Mouse (Mus musculus) stomach, embryonic 15.5 days (tissue): ENCODE data around the gene Slc34a3. TPM values are rescaled to one million over a fixed set of nuclear protein-coding genes. Genes with fewer than 3 reads are reported as not detected.

Source experiments
- ATAC-seq: fragments of 200-750 bp; cut with Nextera tagmentation; 2 replicates; pipeline ENCODE4 v1.8.0; 2017; ENCODE audit warnings: low read depth, moderate number of reproducible peaks, moderate TSS enrichment; ENCODE audit not compliant: insufficient read depth, low FRiP score
- H3K27ac ChIP-seq: fragments of 300-500 bp; sonication (generic); 2 replicates; pipeline ENCODE4 v1.5.1; 2015; ENCODE audit warnings: mild to moderate bottlenecking, inconsistent platforms
- H3K27me3 ChIP-seq: fragments of 300-500 bp; sonication (generic); replicated peaks from 2 replicates; pipeline ENCODE4 v1.6.1; 2015; ENCODE audit warnings: inconsistent platforms
- H3K36me3 ChIP-seq: fragments of 300-500 bp; sonication (generic); 2 replicates; pipeline ENCODE4 v1.6.1; 2015; ENCODE audit warnings: inconsistent platforms
- H3K4me1 ChIP-seq: fragments of 300-500 bp; sonication (generic); 2 replicates; pipeline ENCODE4 v1.6.1; 2015; ENCODE audit warnings: inconsistent platforms
- H3K4me2 ChIP-seq: fragments of 300-500 bp; sonication (generic); 2 replicates; pipeline ENCODE4 v1.6.1; 2015; ENCODE audit warnings: mild to moderate bottlenecking, inconsistent platforms
- H3K4me3 ChIP-seq: fragments of 300-500 bp; sonication (generic); replicated peaks from 2 replicates; pipeline ENCODE4 v1.5.1; 2015; ENCODE audit warnings: inconsistent platforms
- H3K9ac ChIP-seq: fragments of 300-500 bp; sonication (generic); 2 replicates; pipeline ENCODE4 v1.6.1; 2015; ENCODE audit warnings: inconsistent platforms
- H3K9me3 ChIP-seq: fragments of 300-500 bp; sonication (generic); 2 replicates; pipeline ENCODE4 v1.6.1; 2016; ENCODE audit warnings: inconsistent platforms
- WGBS: fragments of 180-500 bp; shearing (Covaris S2); methylation state at CpG from one replicate; pipeline ENCODE4 v1.1.7; 2015; 5-methylcytosine and 5-hydroxymethylcytosine counted together
- polyA plus RNA-seq: library from polyadenylated mRNA; unstranded; fragments of >200 nt; fragmentation: Nextera tagmentation; extraction: Ambion mirVana; gene quantifications from 2 replicates; pipeline ENCODE4 v1.2.1, GENCODE M21; 2015

Gene Slc34a3
- polyA plus RNA-seq, 1 experiment from 2014 or later, result 0.65 TPM

GRCm38 (mm10) chr2:25200631-25201030 is 33.5 kb downstream of the Slc34a3 start:
- Histone ChIP-seq H3K9ac (no peak overlapping the region), H3K36me3 (peaks cover 58% of the 10 kb centered on the region), H3K27ac (no peak overlapping the region), H3K4me1 (0 out of 2 replicates have a peak, but pooled peaks cover 3% of the 10 kb centered on the region), H3K27me3 (no peaks in the 10 kb centered on the region), H3K4me3 (no peak overlapping the region), H3K9me3 (no peaks in the 10 kb centered on the region), H3K4me2 (no peak overlapping the region)
- no peak for ATAC-seq
- WGBS, result 90% methylated on average over 2 of the region's 2 CpGs

- no peak overlapping the region for H3K4me3 ChIP-seq
- H3K36me3 ChIP-seq, result peaks cover 34% of the 10 kb centered on the region
- 0 out of 2 replicates have a peak, but pooled peaks cover 4% of the 10 kb centered on the region for H3K27me3 ChIP-seq
- peaks cover 29% of the 10 kb centered on the region for H3K4me1 ChIP-seq
- H3K9me3 ChIP-seq, result no peaks in the 10 kb centered on the region
- H3K4me2 ChIP-seq, result no peak overlapping the region
- no peak for ATAC-seq
- H3K9ac ChIP-seq, result no peak overlapping the region
- H3K27ac ChIP-seq, result 0 out of 2 replicates have a peak overlapping the region, but pooled peaks have one; percentile 90
Observed at GRCm38 (mm10) chr2:25197946-25198345, 36.2 kb downstream of the Slc34a3 start.

DNA sequence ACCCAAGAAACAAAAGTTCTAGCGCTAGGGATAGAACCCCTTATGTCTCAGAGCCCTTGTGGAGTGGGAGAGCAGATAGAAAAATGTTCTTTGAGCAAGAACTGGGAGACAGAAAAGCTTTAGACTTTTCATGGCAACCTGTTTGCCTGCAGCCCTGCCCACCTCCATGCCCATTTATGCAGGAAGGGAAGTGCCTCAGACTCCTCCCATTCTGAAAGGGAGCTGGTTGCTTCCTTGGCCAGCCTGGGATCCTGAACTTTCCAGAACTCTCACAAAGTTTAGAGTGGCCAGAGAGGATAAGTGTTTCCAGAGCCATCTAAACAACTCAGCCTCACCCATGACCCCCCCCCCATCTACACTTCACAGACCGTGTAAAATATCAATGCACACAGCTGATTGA is 37.0 kb downstream of the Slc34a3 start:
- H3K4me2 ChIP-seq, result peak overlapping the region; percentile 66
- H3K4me3 ChIP-seq, result peak overlapping the region; percentile 43; the same call in 1 of the 2 replicates
- WGBS, result 22% methylated on average over 2 of the region's 2 CpGs
- 0 out of 2 replicates have a peak overlapping the region, but pooled peaks have one; percentile 4 for H3K9ac ChIP-seq
- no peak for ATAC-seq
- H3K4me1 ChIP-seq, result peaks cover 29% of the 10 kb centered on the region
- H3K27me3 ChIP-seq, result 0 out of 2 replicates have a peak, but pooled peaks cover 4% of the 10 kb centered on the region
- H3K9me3 ChIP-seq, result no peaks in the 10 kb centered on the region
- H3K27ac ChIP-seq, result peak overlapping the region; percentile 90
- H3K36me3 ChIP-seq, result peaks cover 26% of the 10 kb centered on the region

DNA sequence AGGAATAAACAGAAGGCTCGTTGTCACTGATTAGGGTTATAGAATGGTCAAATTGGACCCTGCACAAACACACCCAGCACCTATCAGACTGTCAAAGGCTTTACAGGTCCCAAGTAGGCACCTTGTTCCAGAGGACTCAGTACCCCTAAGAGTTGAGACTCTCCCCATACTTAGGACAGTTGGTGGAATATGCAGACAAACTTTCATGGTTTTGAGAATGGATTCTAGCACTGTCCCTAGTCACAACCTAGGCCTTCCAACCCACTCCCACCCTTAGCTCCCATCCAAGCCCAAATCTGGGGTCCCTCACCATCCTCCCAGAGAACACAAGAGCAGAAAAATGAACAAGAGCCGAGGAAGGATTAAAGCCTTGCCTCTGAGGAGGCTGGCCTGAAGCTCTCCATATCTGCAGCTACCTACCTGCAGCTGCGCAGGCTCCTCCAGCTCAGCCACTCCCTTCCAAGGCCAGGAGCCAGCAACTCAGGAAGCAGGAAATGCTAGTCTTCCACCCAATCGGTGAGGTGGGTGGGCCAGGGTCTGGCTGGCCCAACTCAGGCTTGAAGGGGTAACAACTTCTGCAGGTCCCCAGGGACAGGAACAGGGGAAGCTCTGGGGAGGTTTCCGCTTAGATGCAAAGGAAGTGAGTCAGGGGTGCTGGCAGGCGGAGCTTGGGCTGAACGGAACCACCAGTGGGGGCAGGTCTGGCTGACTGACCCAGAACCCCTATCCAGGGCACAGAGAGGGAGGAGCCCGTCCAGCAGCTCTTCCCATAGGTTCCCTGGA is 37.8 kb downstream of the Slc34a3 start, which contains the start of gene Tor4a:
TSS of gene Tor4a (minus strand) at position 715 of the 783 bp plus-strand sequence.
- peak within 1 kb of the TSS; percentile 24 for H3K9ac ChIP-seq

GRCm38 (mm10) chr2:25195211-25196156 is 38.7 kb downstream of the Slc34a3 start:
- WGBS, result 17% methylated on average over 55 of the region's 55 CpGs
- ATAC-seq, result peak; percentile 21; the same call in 1 of the 2 replicates

More for the DNA sequence above, 37.8 kb downstream of the Slc34a3 start, which contains the start of gene Tor4a:
- Histone ChIP-seq H3K4me1 (peaks cover 29% of the 10 kb centered on the region), H3K27ac (peak within 1 kb of the TSS; percentile 90), H3K4me3 (peak within 1 kb of the TSS; percentile 43), H3K36me3 (peaks cover 18% of the 10 kb centered on the region), H3K9me3 (no peaks in the 10 kb centered on the region), H3K4me2 (peak within 1 kb of the TSS; percentile 66), H3K27me3 (0 out of 2 replicates have a peak, but pooled peaks cover 4% of the 10 kb centered on the region)
- WGBS, result 8% methylated on average over 8 of the region's 8 CpGs
- ATAC-seq, result peak; percentile 85

DNA sequence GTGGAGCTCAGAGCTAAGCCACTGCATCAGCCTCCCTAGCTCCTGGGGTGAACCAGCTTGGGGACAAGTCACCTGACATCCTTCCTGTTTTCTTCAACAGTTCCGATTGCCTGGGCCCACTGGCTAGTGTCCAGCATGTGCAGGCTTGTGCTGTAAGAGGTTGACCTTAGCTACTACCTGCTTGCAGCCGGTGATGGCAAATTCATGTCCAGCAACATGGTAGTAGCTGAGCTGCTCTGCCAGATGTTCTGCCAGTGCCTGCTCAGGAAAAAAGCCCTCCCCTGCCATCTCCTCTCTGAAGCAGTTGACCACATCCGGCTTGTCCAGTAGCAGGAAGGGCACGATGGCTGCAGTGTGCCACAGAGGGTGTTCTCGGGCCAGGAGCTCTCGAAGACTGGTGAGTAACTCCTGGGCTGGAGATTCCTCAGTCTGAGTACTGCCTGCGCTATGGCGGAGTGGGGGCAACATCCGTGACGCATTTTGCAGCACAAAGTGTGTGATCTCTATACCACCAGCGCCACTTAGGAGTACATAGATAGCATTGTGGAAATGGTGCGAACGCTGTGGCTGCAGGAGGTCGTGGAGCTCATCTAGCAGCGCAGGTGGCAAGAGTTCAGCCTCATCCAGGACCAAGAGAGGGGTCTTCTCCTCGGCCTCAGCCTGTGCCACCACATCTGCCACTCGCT is 39.5 kb downstream of the Slc34a3 start:
- 80% methylated on average over 17 of the region's 17 CpGs for WGBS
- peak overlapping the region; percentile 90; the same call in 1 of the 2 replicates for H3K27ac ChIP-seq
- H3K9me3 ChIP-seq, result no peaks in the 10 kb centered on the region
- H3K4me2 ChIP-seq, result peak overlapping the region; percentile 66
- no peak for ATAC-seq
- peak overlapping the region; percentile 43 for H3K4me3 ChIP-seq
- H3K27me3 ChIP-seq, result 0 out of 2 replicates have a peak, but pooled peaks cover 4% of the 10 kb centered on the region
- H3K36me3 ChIP-seq, result 0 out of 2 replicates have a peak, but pooled peaks cover 2% of the 10 kb centered on the region
- peaks cover 29% of the 10 kb centered on the region for H3K4me1 ChIP-seq
- H3K9ac ChIP-seq, result no peak overlapping the region

More at GRCm38 (mm10) chr2:25195211-25196156, 38.7 kb downstream of the Slc34a3 start:
- Histone ChIP-seq H3K4me1 (peaks cover 29% of the 10 kb centered on the region), H3K9me3 (no peaks in the 10 kb centered on the region), H3K27ac (peak overlapping the region; percentile 90), H3K36me3 (peaks cover 10% of the 10 kb centered on the region), H3K4me2 (peak overlapping the region; percentile 66), H3K27me3 (0 out of 2 replicates have a peak, but pooled peaks cover 4% of the 10 kb centered on the region), H3K4me3 (peak overlapping the region; percentile 43), H3K9ac (peak overlapping the region; percentile 24)

DNA sequence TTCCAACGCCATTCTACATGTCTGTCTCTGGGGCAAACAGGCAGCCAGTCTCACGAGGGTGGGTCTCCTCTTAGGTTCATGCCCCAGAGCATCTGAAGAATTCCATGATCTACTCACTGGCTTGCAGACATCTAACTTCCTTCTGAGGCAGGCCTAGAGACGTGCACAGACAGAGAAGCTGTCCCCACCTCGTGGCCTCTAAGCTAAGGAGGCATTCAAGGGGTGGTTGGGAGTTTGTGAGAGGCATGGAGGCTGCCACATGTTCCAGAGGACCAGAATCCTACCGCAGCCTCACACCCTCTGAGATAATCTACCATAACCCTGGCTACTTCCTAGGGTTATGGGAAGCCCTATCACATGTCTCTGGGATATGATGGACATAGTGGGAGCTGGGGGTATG is 40.2 kb downstream of the Slc34a3 start:
- WGBS, result 71% methylated on average over 5 of the region's 5 CpGs
- H3K27ac ChIP-seq, result peak overlapping the region; percentile 67; the same call in 1 of the 2 replicates
- no peak overlapping the region for H3K4me3 ChIP-seq
- no peak for ATAC-seq
- H3K36me3 ChIP-seq, result no peaks in the 10 kb centered on the region
- no peaks in the 10 kb centered on the region for H3K9me3 ChIP-seq
- no peak overlapping the region for H3K9ac ChIP-seq
- 0 out of 2 replicates have a peak, but pooled peaks cover 4% of the 10 kb centered on the region for H3K27me3 ChIP-seq
- peak overlapping the region; percentile 66 for H3K4me2 ChIP-seq
- peaks cover 29% of the 10 kb centered on the region for H3K4me1 ChIP-seq

DNA sequence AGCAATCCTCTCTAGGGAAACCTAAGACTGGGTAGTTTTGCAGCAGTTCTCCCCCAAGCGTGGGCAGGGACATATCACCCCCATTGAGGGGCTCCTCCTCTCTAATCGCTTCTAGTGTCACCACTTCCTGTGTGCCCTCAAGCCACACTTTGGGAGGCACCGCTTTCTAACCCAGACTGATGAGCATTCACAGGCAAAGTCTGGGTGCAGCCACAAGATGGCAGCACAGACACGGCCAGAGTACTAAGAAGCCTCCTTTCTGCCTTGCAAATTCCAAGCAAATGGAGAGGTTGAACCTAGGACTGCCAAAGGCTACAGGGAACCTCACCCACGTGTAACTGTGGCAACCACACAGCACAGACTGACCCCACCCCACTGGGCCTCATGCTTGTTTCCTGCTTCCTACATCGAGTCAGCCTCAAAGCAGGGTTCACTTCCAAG is 40.8 kb downstream of the Slc34a3 start:
- 0 out of 2 replicates have a peak, but pooled peaks cover 4% of the 10 kb centered on the region for H3K27me3 ChIP-seq
- H3K27ac ChIP-seq, result no peak overlapping the region
- ATAC-seq, result peak; percentile 79
- WGBS, result 2% methylated on average over 6 of the region's 6 CpGs
- no peak overlapping the region for H3K4me3 ChIP-seq
- no peak overlapping the region for H3K9ac ChIP-seq
- H3K9me3 ChIP-seq, result no peaks in the 10 kb centered on the region
- peak overlapping the region; percentile 32 for H3K4me2 ChIP-seq
- H3K4me1 ChIP-seq, result peaks cover 29% of the 10 kb centered on the region
- H3K36me3 ChIP-seq, result no peaks in the 10 kb centered on the region

DNA sequence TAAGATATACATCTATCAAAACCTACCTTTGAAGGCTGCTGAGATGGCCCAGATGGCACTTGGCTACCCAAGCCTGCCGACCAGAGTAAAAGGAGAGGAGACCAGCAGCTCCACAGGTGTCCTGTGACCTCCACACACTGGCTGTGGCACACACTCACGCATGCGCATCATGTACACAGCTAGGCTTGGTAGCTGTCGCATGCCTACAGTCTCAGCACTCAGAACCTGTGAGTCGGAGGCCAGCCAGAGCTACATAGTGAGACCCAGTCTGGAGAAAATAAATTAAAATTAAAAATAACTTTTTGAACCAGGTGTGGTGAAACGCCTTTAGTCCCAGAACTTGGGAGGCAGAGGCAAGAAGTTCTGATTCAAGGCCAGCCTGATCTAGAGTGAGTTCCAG is 46.3 kb downstream of the Slc34a3 start:
- no peak overlapping the region for H3K9ac ChIP-seq
- H3K4me3 ChIP-seq, result no peak overlapping the region
- no peak for ATAC-seq
- no peaks in the 10 kb centered on the region for H3K36me3 ChIP-seq
- 0 out of 2 replicates have a peak, but pooled peaks cover 11% of the 10 kb centered on the region for H3K4me1 ChIP-seq
- no peak overlapping the region for H3K27ac ChIP-seq
- WGBS, result 81% methylated on average over 6 of the region's 6 CpGs
- peaks cover 17% of the 10 kb centered on the region; the same call in 1 of the 2 replicates for H3K27me3 ChIP-seq
- H3K4me2 ChIP-seq, result no peak overlapping the region
- H3K9me3 ChIP-seq, result no peaks in the 10 kb centered on the region

- peak overlapping the region; percentile 53 for H3K4me3 ChIP-seq
- H3K9ac ChIP-seq, result no peak overlapping the region
- H3K9me3 ChIP-seq, result no peaks in the 10 kb centered on the region
- no peaks in the 10 kb centered on the region for H3K36me3 ChIP-seq
- H3K27ac ChIP-seq, result no peak overlapping the region
- H3K4me1 ChIP-seq, result 0 out of 2 replicates have a peak, but pooled peaks cover 15% of the 10 kb centered on the region
- no peak for ATAC-seq
- 32% methylated on average over 5 of the region's 5 CpGs for whole genome bisulfite sequencing
- H3K27me3 ChIP-seq, result peaks cover 21% of the 10 kb centered on the region
- H3K4me2 ChIP-seq, result peak overlapping the region; percentile 98
Observed at GRCm38 (mm10) chr2:25186575-25186930, 47.6 kb downstream of the Slc34a3 start.
